Mouse (Mus musculus): ENCODE measurements around the gene Rps27.

The Rps27 gene

GRCm38 (mm10) chr3:90241669-90242358, 28.4 kb upstream of the Rps27 start:
- in situ Hi-C loops (cut with MboI; ENCODE audit: low pct_unique_long_range_greater_than_20kb in 1 of 2, low sequenced_read_pairs in 2 of 2, unreplicated experiment in 1 of 2) = no loop called here

- in situ Hi-C loops (cut with MboI; ENCODE audit: low pct_unique_long_range_greater_than_20kb in 1 of 2, low sequenced_read_pairs in 2 of 2, unreplicated experiment in 1 of 2) = no loop called here
Measured at GRCm38 (mm10) chr3:90241251-90241650, 27.8 kb upstream of the Rps27 start.

- in situ Hi-C loops (cut with MboI; ENCODE audit: low pct_unique_long_range_greater_than_20kb in 1 of 2, low sequenced_read_pairs in 2 of 2, unreplicated experiment in 1 of 2) = no loop called here
Measured at GRCm38 (mm10) chr3:90231507-90232333, 18.3 kb upstream of the Rps27 start, which contains the start of gene Jtb. Gene Jtb, plus strand, starts transcription at chr3:90231597.

- in situ Hi-C loops (cut with MboI; ENCODE audit: low pct_unique_long_range_greater_than_20kb in 1 of 2, low sequenced_read_pairs in 2 of 2, unreplicated experiment in 1 of 2) = no loop called here
Measured at GRCm38 (mm10) chr3:90231075-90231474, 17.6 kb upstream of the Rps27 start.

GRCm38 (mm10) chr3:90224331-90224730, 10.9 kb upstream of the Rps27 start:
- in situ Hi-C loops (cut with MboI; ENCODE audit: low pct_unique_long_range_greater_than_20kb in 1 of 2, low sequenced_read_pairs in 2 of 2, unreplicated experiment in 1 of 2) = loop anchor here in 1 of 2 experiments (10.0 kb wide), 1 partner anchor 150 kb away; no protein-coding TSS in a partner anchor

GRCm38 (mm10) chr3:90222941-90223340, 9.5 kb upstream of the Rps27 start:
- in situ Hi-C loops (cut with MboI; ENCODE audit: low pct_unique_long_range_greater_than_20kb in 1 of 2, low sequenced_read_pairs in 2 of 2, unreplicated experiment in 1 of 2) = loop anchor here in 1 of 2 experiments (10.0 kb wide), 1 partner anchor 152 kb away; no protein-coding TSS in a partner anchor

- in situ Hi-C loops (cut with MboI; ENCODE audit: low pct_unique_long_range_greater_than_20kb in 1 of 2, low sequenced_read_pairs in 2 of 2, unreplicated experiment in 1 of 2) = loop anchor here in 1 of 2 experiments (10.0 kb wide), 1 partner anchor 152 kb away; no protein-coding TSS in a partner anchor
Measured at GRCm38 (mm10) chr3:90222455-90222854, 9.0 kb upstream of the Rps27 start.

- in situ Hi-C loops (cut with MboI; ENCODE audit: low pct_unique_long_range_greater_than_20kb in 1 of 2, low sequenced_read_pairs in 2 of 2, unreplicated experiment in 1 of 2) = loop anchor here in 1 of 2 experiments (10.0 kb wide), 1 partner anchor 154 kb away; no protein-coding TSS in a partner anchor
Measured at GRCm38 (mm10) chr3:90221123-90221522, 7.7 kb upstream of the Rps27 start.

GRCm38 (mm10) chr3:90220531-90220951, 7.1 kb upstream of the Rps27 start:
- in situ Hi-C loops (cut with MboI; ENCODE audit: low pct_unique_long_range_greater_than_20kb in 1 of 2, low sequenced_read_pairs in 2 of 2, unreplicated experiment in 1 of 2) = loop anchor here in 1 of 2 experiments (10.0 kb wide), 1 partner anchor 154 kb away; no protein-coding TSS in a partner anchor

GRCm38 (mm10) chr3:90220088-90220487, 6.6 kb upstream of the Rps27 start:
- in situ Hi-C loops (cut with MboI; ENCODE audit: low pct_unique_long_range_greater_than_20kb in 1 of 2, low sequenced_read_pairs in 2 of 2, unreplicated experiment in 1 of 2) = loop anchor here in 1 of 2 experiments (10.0 kb wide), 1 partner anchor 155 kb away; no protein-coding TSS in a partner anchor

- in situ Hi-C loops (cut with MboI; ENCODE audit: low pct_unique_long_range_greater_than_20kb in 1 of 2, low sequenced_read_pairs in 2 of 2, unreplicated experiment in 1 of 2) = no loop called here
Measured at GRCm38 (mm10) chr3:90215825-90216380, 2.5 kb upstream of the Rps27 start.

GRCm38 (mm10) chr3:90213956-90214684, 669 bp upstream of the Rps27 start:
- in situ Hi-C loops (cut with MboI; ENCODE audit: low pct_unique_long_range_greater_than_20kb in 1 of 2, low sequenced_read_pairs in 2 of 2, unreplicated experiment in 1 of 2) = no loop called here

GRCm38 (mm10) chr3:90212723-90213122, 728 bp downstream of the Rps27 start:
- in situ Hi-C loops (cut with MboI; ENCODE audit: low pct_unique_long_range_greater_than_20kb in 1 of 2, low sequenced_read_pairs in 2 of 2, unreplicated experiment in 1 of 2) = no loop called here

- in situ Hi-C loops (cut with MboI; ENCODE audit: low pct_unique_long_range_greater_than_20kb in 1 of 2, low sequenced_read_pairs in 2 of 2, unreplicated experiment in 1 of 2) = no loop called here
Measured at GRCm38 (mm10) chr3:90211475-90212398, 1.7 kb downstream of the Rps27 start.

- in situ Hi-C loops (cut with MboI; ENCODE audit: low pct_unique_long_range_greater_than_20kb in 1 of 2, low sequenced_read_pairs in 2 of 2, unreplicated experiment in 1 of 2) = no loop called here
Measured at GRCm38 (mm10) chr3:90209908-90210566, 3.4 kb downstream of the Rps27 start.

GRCm38 (mm10) chr3:90208662-90209061, 4.8 kb downstream of the Rps27 start:
- in situ Hi-C loops (cut with MboI; ENCODE audit: low pct_unique_long_range_greater_than_20kb in 1 of 2, low sequenced_read_pairs in 2 of 2, unreplicated experiment in 1 of 2) = no loop called here

GRCm38 (mm10) chr3:90204582-90204981, 8.9 kb downstream of the Rps27 start:
- in situ Hi-C loops (cut with MboI; ENCODE audit: low pct_unique_long_range_greater_than_20kb in 1 of 2, low sequenced_read_pairs in 2 of 2, unreplicated experiment in 1 of 2) = no loop called here

Measured in mouse embryonic stem cell (cell line).